Mouse (Mus musculus): ENCODE measurements around the gene Klhl2. TPM values are rescaled to one million over a fixed set of nuclear protein-coding genes. Genes with fewer than 3 reads are reported as not detected.

Klhl2 gene
- total and polyA plus RNA-seq, 2 experiments from 2014 or later, result 27.4 to 41.0 TPM

DNA sequence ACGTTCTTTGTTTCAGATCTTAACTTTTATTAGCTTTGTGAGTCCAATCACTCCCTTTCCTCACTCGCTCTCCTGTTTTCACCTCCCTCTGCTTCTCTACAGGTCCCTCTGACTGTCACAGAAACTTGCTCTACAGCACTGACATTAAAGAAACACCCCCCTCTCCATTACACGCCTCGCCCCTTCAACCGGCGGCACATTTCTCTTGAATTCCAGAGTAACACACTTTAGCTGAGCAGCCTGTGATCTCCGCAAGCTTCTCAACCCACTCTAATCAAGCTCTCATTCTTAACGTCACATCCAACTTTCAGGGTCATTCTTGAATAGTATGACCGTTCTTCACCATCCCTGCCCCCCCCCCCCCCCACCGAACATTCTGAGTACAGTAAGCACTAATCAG, 52.1 kb downstream of the Klhl2 start:
- Histone ChIP-seq H3K4me1 (ENCODE audit: insufficient read depth, low read length) (no peaks in the 10 kb centered on the region), H3K9me3 (ENCODE audit: low read length) (no peaks in the 10 kb centered on the region), H3K9ac (replicated peaks; ENCODE audit: low read length) (no peak overlapping the region), H3K27me3 (ENCODE audit: insufficient read depth, low read length) (no peaks in the 10 kb centered on the region), H3K27ac (no peak overlapping the region), H3K4me2 (ENCODE audit: low read depth, low read length) (no peak overlapping the region), H3K4me3 (ENCODE audit: low read length) (no peak overlapping the region), H3K36me3 (ENCODE audit: insufficient read depth, low read length) (no peaks in the 10 kb centered on the region)
- no peak for ATAC-seq
- DNase-seq (ENCODE audit: low spot score), result no peak
- no peak for TF ChIP-seq CTCF (IDR thresholded peaks at IDR 0.05; ENCODE audit: low read depth)
- whole genome bisulfite sequencing, result 89% methylated on average over 10 of the region's 10 CpGs

DNA sequence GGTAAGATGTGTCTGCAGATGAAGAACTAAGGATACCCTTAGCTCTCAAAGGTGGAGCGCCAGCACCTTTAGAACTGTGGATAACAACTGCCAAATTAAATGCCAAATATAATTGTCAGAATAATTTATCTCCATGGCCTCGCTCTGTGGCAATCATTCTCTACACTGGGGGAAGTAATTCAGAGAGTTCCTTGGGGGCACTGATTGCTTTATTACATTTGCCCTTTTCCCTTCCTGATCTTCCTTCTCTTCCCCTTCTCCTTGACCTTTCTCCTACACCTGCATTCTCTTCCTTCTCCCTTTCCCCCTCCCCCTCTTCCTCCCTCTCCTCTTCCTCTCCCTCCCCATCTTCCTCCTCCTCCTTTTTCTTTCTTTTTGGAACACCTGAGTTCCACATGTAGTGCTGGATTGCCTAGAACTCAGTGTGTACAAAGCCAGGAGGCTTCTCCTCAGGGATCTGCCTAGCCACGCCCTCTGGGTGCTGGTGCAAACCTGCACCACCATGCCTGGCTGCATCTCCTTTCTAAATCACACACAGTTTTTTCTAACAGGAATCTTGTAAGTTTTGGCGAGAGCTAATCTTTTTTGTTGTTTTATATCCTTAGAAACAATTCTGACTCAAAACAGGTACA, 58.5 kb downstream of the Klhl2 start:
- Histone ChIP-seq H3K4me2 (ENCODE audit: low read depth, low read length) (no peak overlapping the region), H3K4me1 (ENCODE audit: insufficient read depth, low read length) (no peaks in the 10 kb centered on the region), H3K4me3 (ENCODE audit: low read length) (no peak overlapping the region), H3K36me3 (ENCODE audit: insufficient read depth, low read length) (no peaks in the 10 kb centered on the region), H3K9me3 (ENCODE audit: low read length) (no peaks in the 10 kb centered on the region), H3K9ac (replicated peaks; ENCODE audit: low read length) (no peak overlapping the region), H3K27me3 (ENCODE audit: insufficient read depth, low read length) (no peaks in the 10 kb centered on the region), H3K27ac (no peak overlapping the region)
- no peak for ATAC-seq
- DNase-seq (ENCODE audit: low spot score), result no peak
- 83% methylated on average over 4 of the region's 4 CpGs for WGBS
- TF ChIP-seq CTCF (IDR thresholded peaks at IDR 0.05; ENCODE audit: low read depth), result no peak

- Histone ChIP-seq H3K9me3 (ENCODE audit: low read length) (no peaks in the 10 kb centered on the region), H3K4me2 (ENCODE audit: low read depth, low read length) (no peak overlapping the region), H3K27me3 (ENCODE audit: insufficient read depth, low read length) (no peaks in the 10 kb centered on the region), H3K36me3 (ENCODE audit: insufficient read depth, low read length) (no peaks in the 10 kb centered on the region), H3K4me1 (ENCODE audit: insufficient read depth, low read length) (no peaks in the 10 kb centered on the region), H3K27ac (no peak overlapping the region), H3K9ac (replicated peaks; ENCODE audit: low read length) (no peak overlapping the region), H3K4me3 (ENCODE audit: low read length) (no peak overlapping the region)
- no peak for TF ChIP-seq CTCF (IDR thresholded peaks at IDR 0.05; ENCODE audit: low read depth)
- no peak for ATAC-seq
- WGBS, result 78% methylated on average over 2 of the region's 2 CpGs
- DNase-seq (ENCODE audit: low spot score), result no peak
Observed at GRCm38 (mm10) chr8:64790418-64790817, 59.4 kb downstream of the Klhl2 start.

GRCm38 (mm10) chr8:64788715-64789114, 61.1 kb downstream of the Klhl2 start:
- Histone ChIP-seq H3K4me3 (ENCODE audit: low read length) (no peak overlapping the region), H3K4me2 (ENCODE audit: low read depth, low read length) (no peak overlapping the region), H3K9ac (replicated peaks; ENCODE audit: low read length) (no peak overlapping the region), H3K27me3 (ENCODE audit: insufficient read depth, low read length) (no peaks in the 10 kb centered on the region), H3K4me1 (ENCODE audit: insufficient read depth, low read length) (no peaks in the 10 kb centered on the region), H3K27ac (no peak overlapping the region), H3K9me3 (ENCODE audit: low read length) (no peaks in the 10 kb centered on the region), H3K36me3 (ENCODE audit: insufficient read depth, low read length) (no peaks in the 10 kb centered on the region)
- no peak for TF ChIP-seq CTCF (IDR thresholded peaks at IDR 0.05; ENCODE audit: low read depth)
- ATAC-seq (no peak), DNase-seq (ENCODE audit: low spot score) (no peak)
- WGBS, result 91% methylated on average over 4 of the region's 4 CpGs

DNA sequence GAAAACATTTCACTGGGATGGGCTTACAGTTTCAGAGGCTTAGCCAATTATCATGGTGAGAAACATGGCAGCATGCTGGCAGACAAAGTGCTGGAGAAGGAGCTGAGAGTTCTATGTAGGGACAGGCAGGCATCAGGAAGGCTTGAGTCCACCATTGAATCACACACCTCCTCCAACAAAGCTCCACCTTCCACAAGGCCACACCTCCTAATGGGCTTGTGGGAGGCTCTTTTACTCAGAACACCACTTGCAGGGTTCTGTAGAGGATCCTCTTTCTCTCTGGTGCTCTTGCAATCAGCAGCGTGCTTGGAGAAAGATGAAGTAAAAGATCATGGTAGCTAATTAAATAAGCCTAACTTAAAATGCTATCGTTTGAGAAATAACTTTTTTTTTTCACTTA, 63.0 kb downstream of the Klhl2 start:
- WGBS, result 91% methylated on average over 2 of the region's 2 CpGs
- TF ChIP-seq CTCF (IDR thresholded peaks at IDR 0.05; ENCODE audit: low read depth), result no peak
- no peaks in the 10 kb centered on the region for H3K9me3 ChIP-seq (ENCODE audit: low read length)
- DNase-seq (ENCODE audit: low spot score) (no peak), ATAC-seq (no peak)
- no peak overlapping the region for H3K4me3 ChIP-seq (ENCODE audit: low read length)
- no peak overlapping the region for H3K4me2 ChIP-seq (ENCODE audit: low read depth, low read length)
- H3K36me3 ChIP-seq (ENCODE audit: insufficient read depth, low read length), result no peaks in the 10 kb centered on the region
- no peak overlapping the region for H3K27ac ChIP-seq
- no peaks in the 10 kb centered on the region for H3K4me1 ChIP-seq (ENCODE audit: insufficient read depth, low read length)
- H3K9ac ChIP-seq (replicated peaks; ENCODE audit: low read length), result no peak overlapping the region
- no peaks in the 10 kb centered on the region for H3K27me3 ChIP-seq (ENCODE audit: insufficient read depth, low read length)

- no peak overlapping the region for H3K4me3 ChIP-seq (ENCODE audit: low read length)
- 91% methylated on average over 5 of the region's 5 CpGs for WGBS
- H3K4me1 ChIP-seq (ENCODE audit: insufficient read depth, low read length), result no peaks in the 10 kb centered on the region
- H3K9ac ChIP-seq (replicated peaks; ENCODE audit: low read length), result no peak overlapping the region
- no peak overlapping the region for H3K27ac ChIP-seq
- no peaks in the 10 kb centered on the region for H3K27me3 ChIP-seq (ENCODE audit: insufficient read depth, low read length)
- ATAC-seq (no peak), DNase-seq (ENCODE audit: low spot score) (no peak)
- no peak overlapping the region for H3K4me2 ChIP-seq (ENCODE audit: low read depth, low read length)
- TF ChIP-seq CTCF (IDR thresholded peaks at IDR 0.05; ENCODE audit: low read depth), result no peak
- H3K36me3 ChIP-seq (ENCODE audit: insufficient read depth, low read length), result no peaks in the 10 kb centered on the region
- no peaks in the 10 kb centered on the region for H3K9me3 ChIP-seq (ENCODE audit: low read length)
Observed at GRCm38 (mm10) chr8:64784235-64784634, 65.6 kb downstream of the Klhl2 start.

DNA sequence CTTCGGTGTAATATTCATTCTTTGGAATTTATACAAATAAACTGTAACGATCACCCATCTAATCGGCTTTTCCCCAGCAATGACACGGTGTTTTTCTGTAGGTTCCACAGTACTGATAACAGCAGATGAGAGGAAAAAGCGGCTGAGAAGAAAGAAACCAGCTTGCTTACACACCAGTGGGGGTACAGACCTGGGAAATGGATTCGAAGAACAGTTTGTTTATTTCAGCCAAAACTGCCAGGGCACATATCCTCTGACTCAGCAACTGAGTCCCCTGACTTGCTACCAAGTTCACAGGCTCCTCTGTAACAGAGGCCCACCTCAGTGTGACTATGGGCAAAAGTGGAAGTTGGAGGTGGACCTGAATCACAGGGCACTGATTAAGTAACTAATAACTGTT, 67.9 kb downstream of the Klhl2 start:
- no peaks in the 10 kb centered on the region for H3K27me3 ChIP-seq (ENCODE audit: insufficient read depth, low read length)
- H3K36me3 ChIP-seq (ENCODE audit: insufficient read depth, low read length), result no peaks in the 10 kb centered on the region
- no peak overlapping the region for H3K4me3 ChIP-seq (ENCODE audit: low read length)
- no peaks in the 10 kb centered on the region for H3K9me3 ChIP-seq (ENCODE audit: low read length)
- no peak overlapping the region for H3K27ac ChIP-seq
- no peak overlapping the region for H3K9ac ChIP-seq (replicated peaks; ENCODE audit: low read length)
- TF ChIP-seq CTCF (IDR thresholded peaks at IDR 0.05; ENCODE audit: low read depth), result no peak
- H3K4me1 ChIP-seq (ENCODE audit: insufficient read depth, low read length), result no peaks in the 10 kb centered on the region
- 85% methylated on average over 6 of the region's 6 CpGs for WGBS
- ATAC-seq (no peak), DNase-seq (ENCODE audit: low spot score) (no peak)
- H3K4me2 ChIP-seq (ENCODE audit: low read depth, low read length), result no peak overlapping the region

Data from hindbrain, postnatal 0 days (tissue).